8 mouse cellular contexts compared by ENCODE assay signal in the genomic region with DNA sequence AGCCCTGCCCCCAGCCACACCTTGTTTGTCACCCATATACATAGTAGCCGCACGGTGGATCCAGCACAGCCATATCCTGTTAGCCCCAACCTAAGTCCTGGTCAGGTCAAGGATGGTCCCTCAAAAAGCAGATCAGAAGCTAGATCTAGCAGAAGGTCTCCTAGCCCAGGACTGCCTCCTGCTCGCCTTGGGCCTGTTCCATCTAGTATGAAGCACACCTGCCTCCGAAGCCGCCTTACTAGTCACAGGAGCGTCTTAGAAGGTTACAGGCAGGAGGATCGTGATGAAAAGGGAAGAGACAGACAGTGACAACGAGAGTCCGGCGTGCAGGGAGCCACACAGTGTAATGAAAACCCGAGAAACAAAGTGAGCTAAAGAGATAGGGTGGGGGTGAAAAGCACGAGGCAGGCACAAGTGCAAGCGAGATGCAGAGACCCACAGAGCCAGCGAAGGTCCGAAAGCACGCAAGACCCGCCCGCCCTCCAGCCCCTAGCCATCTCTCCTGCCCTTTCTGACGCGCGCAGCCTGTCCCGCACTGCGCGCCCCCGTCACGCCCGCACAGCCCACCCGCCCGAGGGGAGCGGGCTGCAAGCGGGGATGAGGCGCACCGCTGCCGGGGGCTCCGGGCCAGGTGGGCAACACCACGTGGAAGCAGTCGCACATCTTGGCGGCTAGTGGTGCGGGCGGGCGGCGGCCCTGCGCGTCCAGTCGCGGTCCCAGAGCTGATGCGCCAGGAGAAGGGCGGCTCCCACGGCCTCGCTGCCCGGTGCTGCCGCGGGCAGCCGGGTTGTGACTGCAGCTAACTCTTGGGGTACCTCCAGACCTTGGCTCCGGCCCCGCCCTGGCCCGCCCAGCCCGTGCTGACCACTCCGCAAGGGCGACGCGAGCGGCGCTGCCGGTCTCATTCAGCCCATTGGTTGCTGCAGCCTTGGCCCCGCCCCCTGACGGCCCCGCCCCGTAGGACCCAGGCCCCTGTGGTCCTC. TPM values are rescaled to one million over a fixed set of nuclear protein-coding genes. Genes with fewer than 3 reads are reported as not detected.
DNase-seq lines count a peak whose midpoint lies in the region; ATAC-seq and TF ChIP-seq lines count a peak whose summit lies in the region.

A gene (minus strand): TSS at position 794 of the 983 bp plus-strand sequence.

- H3K27me3 ChIP-seq in kidney, adult 2 months (replicated peaks; ENCODE audit: control insufficient read depth, insufficient read depth, low read length): no peaks in the 10 kb centered on the region
- peaks cover 69% of the 10 kb centered on the region for H3K27me3 ChIP-seq in forebrain, embryonic 12.5 days
- peaks cover 14% of the 10 kb centered on the region; the same call in 1 of the 2 replicates for H3K27me3 ChIP-seq in hindbrain, embryonic 15.5 days

- ATAC-seq in forebrain, embryonic 12.5 days (ENCODE audit: low FRiP score): peak; percentile 75
- peak; percentile 44; the same call in 1 of the 2 replicates for ATAC-seq in hindbrain, embryonic 15.5 days (ENCODE audit: low FRiP score, low read depth)
- no peak for ATAC-seq in megakaryocyte-erythroid progenitor cell, adult 5-6 weeks (replicated peaks; ENCODE audit: low FRiP score, low TSS enrichment, poor library complexity, severe bottlenecking)

- 5% methylated on average over 65 of the region's 69 CpGs for WGBS in kidney, adult 2 months
- WGBS in forebrain, embryonic 12.5 days: 5% methylated on average over 61 of the region's 69 CpGs
- 5% methylated on average over 45 of the region's 69 CpGs for WGBS in hindbrain, embryonic 15.5 days
- WGBS in macrophage (ENCODE audit: missing documents): 18% methylated on average over 20 of the region's 69 CpGs

- no peaks in the 10 kb centered on the region for H3K36me3 ChIP-seq in kidney, adult 2 months (ENCODE audit: control insufficient read depth, insufficient read depth, low read length)
- no peaks in the 10 kb centered on the region for H3K36me3 ChIP-seq in forebrain, embryonic 12.5 days (replicated peaks)
- H3K36me3 ChIP-seq in hindbrain, embryonic 15.5 days: no peaks in the 10 kb centered on the region
- H3K36me3 ChIP-seq in macrophage (ENCODE audit: inconsistent target): no peaks in the 10 kb centered on the region

- no peak within 1 kb of the TSS for H3K27ac ChIP-seq in kidney, adult 2 months (ENCODE audit: insufficient read depth, low read depth, low read length)
- H3K27ac ChIP-seq in forebrain, embryonic 12.5 days: no peak within 1 kb of the TSS
- H3K27ac ChIP-seq in hindbrain, embryonic 15.5 days (replicated peaks): no peak within 1 kb of the TSS
- no peak within 1 kb of the TSS for H3K27ac ChIP-seq in macrophage

- 0 out of 2 replicates have a peak, but pooled peaks cover 3% of the 10 kb centered on the region for H3K4me1 ChIP-seq in kidney, adult 2 months (ENCODE audit: control insufficient read depth, insufficient read depth, low read length)
- peaks cover 16% of the 10 kb centered on the region for H3K4me1 ChIP-seq in forebrain, embryonic 12.5 days
- peaks cover 22% of the 10 kb centered on the region for H3K4me1 ChIP-seq in hindbrain, embryonic 15.5 days (replicated peaks)

- H3K9me3 ChIP-seq in forebrain, embryonic 12.5 days: no peaks in the 10 kb centered on the region
- H3K9me3 ChIP-seq in hindbrain, embryonic 15.5 days: no peaks in the 10 kb centered on the region

- TF ChIP-seq CTCF in kidney, adult 2 months (conservative IDR thresholded peaks at IDR 0.05; ENCODE audit: insufficient read depth, insufficient read length, low read depth, low read length): no peak

- no peak for TF ChIP-seq POLR2A in kidney, adult 2 months (IDR thresholded peaks at IDR 0.05; ENCODE audit: low read depth, low read length)

- peak; percentile 40 for DNase-seq in kidney, adult 2 months
- DNase-seq in kidney, adult 8-10 months: no peak
- DNase-seq in R1 (ENCODE audit: low read depth, low spot score): peak; percentile 67
- DNase-seq in T-cell, adult 2 months (ENCODE audit: low spot score): no peak

- H3K79me2 ChIP-seq in macrophage (ENCODE audit: inconsistent target): no peaks in the 10 kb centered on the region

- H3K4me3 ChIP-seq in kidney, adult 2 months (ENCODE audit: insufficient read depth, low read depth, low read length): peak within 1 kb of the TSS; percentile 25; the same call in 1 of the 2 replicates
- H3K4me3 ChIP-seq in forebrain, embryonic 12.5 days (replicated peaks): peak within 1 kb of the TSS; percentile 63
- peak within 1 kb of the TSS; percentile 68 for H3K4me3 ChIP-seq in hindbrain, embryonic 15.5 days
- H3K4me3 ChIP-seq in macrophage (ENCODE audit: inconsistent target): no peak within 1 kb of the TSS; the same call in 1 of the 2 replicates

- H3K9ac ChIP-seq in forebrain, embryonic 12.5 days: peak within 1 kb of the TSS; percentile 74
- peak within 1 kb of the TSS; percentile 66 for H3K9ac ChIP-seq in hindbrain, embryonic 15.5 days

- H3K4me2 ChIP-seq in forebrain, embryonic 12.5 days: peak within 1 kb of the TSS; percentile 100
- peak within 1 kb of the TSS; percentile 100 for H3K4me2 ChIP-seq in hindbrain, embryonic 15.5 days

RNA-seq across cellular contexts. Expression of the gene that starts here (rescaled TPM):
- polyA plus RNA-seq in kidney, adult 2 months (2012; rRNA removed): 0.70 and 0.99 TPM in 2 replicates
- polyA plus RNA-seq in forebrain, embryonic 12.5 days (2016; fragmentation: Nextera tagmentation; extraction: Ambion mirVana): 0.05 and 0.19 TPM in 2 replicates
- polyA plus RNA-seq in hindbrain, embryonic 15.5 days (2015; fragmentation: Nextera tagmentation; extraction: Ambion mirVana): 1.8 and 3.3 TPM in 2 replicates
- total RNA-seq in macrophage (2018; cell fraction: chromatin; rRNA removed): 1,000 to 10,000 TPM in 1 of 26 experiments, 100 to 1,000 TPM in 25; 132 to 1,128 (median 253) TPM
- 100 to 1,000 TPM in 12 of 26 experiments, 10 to 100 TPM in 14; 46.7 to 172 (median 94.6) TPM for total RNA-seq in macrophage (2018; cell fraction: cytosol; rRNA removed)
- 100 to 1,000 TPM; 108 to 342 (median 214) TPM for total RNA-seq in macrophage (2018; cell fraction: nucleus; rRNA removed)
- polyA plus RNA-seq in macrophage (2018): 41.7 to 78.3 TPM (median 63.2 TPM) in 3 replicates
- total RNA-seq in megakaryocyte-erythroid progenitor cell, adult 5-6 weeks (2014; fragmentation: Nextera tagmentation): not detected in 2 replicates
- not detected in 2 replicates for total RNA-seq in megakaryocyte-erythroid progenitor cell, adult 5-6 weeks (2017)

Comparison
In these comparisons a context has a peak if more than half of its experiments do, and no peak if none do; other contexts are left out.
1. Peak in DNase-seq and H3K4me3 ChIP-seq in kidney, adult 2 months; RNA of the gene not detected or under 1 TPM.
2. Peak in ATAC-seq, H3K4me3 ChIP-seq, H3K9ac ChIP-seq and H3K4me2 ChIP-seq in forebrain, embryonic 12.5 days; RNA of the gene not detected or under 1 TPM.